Mouse (Mus musculus): ENCODE measurements at regions not wholly inside any gene's neighbourhood (a gene's known extent, or its start where the extent isn't known, plus 50 kb on each side); places are given as distances from the start of the nearest gene placed in this dataset.

GRCm38 (mm10) chr7:133432343-133432742, 169.6 kb downstream of the Tex36 start:
- H3K27me3 ChIP-seq (replicated peaks; ENCODE audit: control insufficient read depth, insufficient read depth, low read length) = no peaks in the 10 kb centered on the region
- no peak overlapping the region for H3K9ac ChIP-seq (replicated peaks; ENCODE audit: low read depth, low read length)
- no peaks in the 10 kb centered on the region for H3K9me3 ChIP-seq (ENCODE audit: control insufficient read depth, low read length)
- no peak overlapping the region for H3K27ac ChIP-seq (ENCODE audit: low read length)
- H3K4me3 ChIP-seq (replicated peaks; ENCODE audit: low read length) = no peak overlapping the region
- WGBS = 81% methylated on average over 1 of the region's 1 CpGs
- no peaks in the 10 kb centered on the region for H3K36me3 ChIP-seq (ENCODE audit: control insufficient read depth, insufficient read depth)
- no peaks in the 10 kb centered on the region for H3K4me1 ChIP-seq (replicated peaks; ENCODE audit: control insufficient read depth, insufficient read depth, low read length)
- ATAC-seq = no peak
- H3K4me2 ChIP-seq (ENCODE audit: low read length) = no peak overlapping the region

DNA sequence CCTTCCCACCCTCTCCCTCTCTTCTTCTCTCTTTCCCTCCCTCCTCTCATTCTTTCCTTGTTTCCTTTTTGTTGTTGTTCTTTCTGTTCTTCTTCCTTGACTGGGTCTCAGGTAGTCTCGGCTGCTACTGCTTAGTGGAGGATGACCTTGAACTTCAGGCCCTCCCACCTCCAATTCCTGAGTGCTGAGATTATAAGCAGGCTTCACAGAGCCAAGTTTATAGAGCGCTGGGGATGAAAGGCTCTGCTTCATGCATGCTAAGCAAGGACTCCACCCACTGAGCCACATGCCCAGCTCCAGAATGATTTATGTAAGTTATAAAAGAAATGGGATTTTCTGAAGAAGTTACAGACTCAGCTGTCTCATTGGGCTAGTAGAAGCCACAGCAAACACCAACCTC, 199.9 kb downstream of the Tex36 start:
- H3K27me3 ChIP-seq (replicated peaks; ENCODE audit: control insufficient read depth, insufficient read depth, low read length) = no peaks in the 10 kb centered on the region
- ATAC-seq = no peak
- H3K4me2 ChIP-seq (ENCODE audit: low read length) = no peak overlapping the region
- H3K4me3 ChIP-seq (replicated peaks; ENCODE audit: low read length) = no peak overlapping the region
- H3K9me3 ChIP-seq (ENCODE audit: control insufficient read depth, low read length) = no peaks in the 10 kb centered on the region
- 65% methylated on average over 2 of the region's 2 CpGs for WGBS
- H3K36me3 ChIP-seq (ENCODE audit: control insufficient read depth, insufficient read depth) = no peaks in the 10 kb centered on the region
- H3K27ac ChIP-seq (ENCODE audit: low read length) = no peak overlapping the region
- H3K9ac ChIP-seq (replicated peaks; ENCODE audit: low read depth, low read length) = no peak overlapping the region
- no peaks in the 10 kb centered on the region for H3K4me1 ChIP-seq (replicated peaks; ENCODE audit: control insufficient read depth, insufficient read depth, low read length)

DNA sequence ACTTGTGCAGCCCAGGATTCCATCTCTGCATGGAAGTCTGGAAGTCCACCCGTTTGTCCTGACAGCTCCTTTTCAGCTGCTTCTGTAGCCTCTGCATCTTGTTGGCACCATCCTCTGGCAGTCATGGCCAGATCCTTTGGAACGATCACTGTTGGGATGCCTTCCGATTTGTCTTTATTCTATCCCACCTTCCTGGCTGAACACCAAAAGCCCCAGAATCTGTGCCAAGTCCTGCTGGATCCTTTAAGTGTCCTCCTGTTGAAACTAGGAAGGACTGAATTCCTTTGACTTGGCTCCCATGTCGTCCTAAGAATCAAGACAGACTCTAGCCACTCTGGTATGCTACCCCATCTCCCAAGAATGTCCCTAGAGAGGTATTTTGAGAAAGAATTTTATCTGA, 201.3 kb downstream of the Tex36 start:
- H3K27me3 ChIP-seq (replicated peaks; ENCODE audit: control insufficient read depth, insufficient read depth, low read length) = no peaks in the 10 kb centered on the region
- H3K9me3 ChIP-seq (ENCODE audit: control insufficient read depth, low read length) = no peaks in the 10 kb centered on the region
- H3K27ac ChIP-seq (ENCODE audit: low read length) = no peak overlapping the region
- no peaks in the 10 kb centered on the region for H3K36me3 ChIP-seq (ENCODE audit: control insufficient read depth, insufficient read depth)
- no peak overlapping the region for H3K9ac ChIP-seq (replicated peaks; ENCODE audit: low read depth, low read length)
- WGBS = 50% methylated on average over 4 of the region's 4 CpGs
- H3K4me3 ChIP-seq (replicated peaks; ENCODE audit: low read length) = no peak overlapping the region
- H3K4me1 ChIP-seq (replicated peaks; ENCODE audit: control insufficient read depth, insufficient read depth, low read length) = no peaks in the 10 kb centered on the region
- ATAC-seq = no peak
- H3K4me2 ChIP-seq (ENCODE audit: low read length) = no peak overlapping the region

DNA sequence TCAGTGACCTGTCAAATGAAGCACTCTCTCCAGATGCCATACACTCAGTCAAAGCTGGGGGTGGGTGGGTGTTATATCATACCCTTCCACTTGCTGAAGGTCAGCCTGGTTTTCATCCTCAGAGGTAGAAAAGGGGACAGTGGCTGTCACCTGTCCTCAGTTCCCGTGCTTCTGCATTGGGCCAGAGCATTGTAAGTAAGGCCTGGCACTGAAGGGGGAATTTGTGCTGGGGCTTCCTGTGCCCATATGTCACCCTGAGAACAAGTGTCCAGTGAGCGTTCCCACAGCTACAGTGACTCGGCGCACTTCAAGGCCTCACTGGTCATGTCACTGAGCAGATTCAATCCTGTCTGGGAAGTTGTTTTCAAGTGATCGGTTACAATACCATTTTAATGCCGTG, 213.2 kb downstream of the Tex36 start:
- H3K9me3 ChIP-seq (ENCODE audit: control insufficient read depth, low read length) = no peaks in the 10 kb centered on the region
- H3K9ac ChIP-seq (replicated peaks; ENCODE audit: low read depth, low read length) = no peak overlapping the region
- H3K36me3 ChIP-seq (ENCODE audit: control insufficient read depth, insufficient read depth) = no peaks in the 10 kb centered on the region
- WGBS = 93% methylated on average over 6 of the region's 6 CpGs
- no peak overlapping the region for H3K4me2 ChIP-seq (ENCODE audit: low read length)
- no peak overlapping the region for H3K4me3 ChIP-seq (replicated peaks; ENCODE audit: low read length)
- H3K4me1 ChIP-seq (replicated peaks; ENCODE audit: control insufficient read depth, insufficient read depth, low read length) = no peaks in the 10 kb centered on the region; the same call in 1 of the 2 replicates
- H3K27me3 ChIP-seq (replicated peaks; ENCODE audit: control insufficient read depth, insufficient read depth, low read length) = no peaks in the 10 kb centered on the region
- no peak overlapping the region for H3K27ac ChIP-seq (ENCODE audit: low read length)
- ATAC-seq = no peak

- no peak overlapping the region for H3K4me2 ChIP-seq (ENCODE audit: low read length)
- 61% methylated on average over 7 of the region's 7 CpGs for WGBS
- H3K36me3 ChIP-seq (ENCODE audit: control insufficient read depth, insufficient read depth) = no peaks in the 10 kb centered on the region
- ATAC-seq = no peak
- H3K27me3 ChIP-seq (replicated peaks; ENCODE audit: control insufficient read depth, insufficient read depth, low read length) = no peaks in the 10 kb centered on the region
- no peak overlapping the region for H3K27ac ChIP-seq (ENCODE audit: low read length)
- no peak overlapping the region for H3K9ac ChIP-seq (replicated peaks; ENCODE audit: low read depth, low read length)
- H3K9me3 ChIP-seq (ENCODE audit: control insufficient read depth, low read length) = no peaks in the 10 kb centered on the region
- H3K4me3 ChIP-seq (replicated peaks; ENCODE audit: low read length) = no peak overlapping the region
- H3K4me1 ChIP-seq (replicated peaks; ENCODE audit: control insufficient read depth, insufficient read depth, low read length) = no peaks in the 10 kb centered on the region; the same call in 1 of the 2 replicates
These were observed 219.8 kb downstream of the Tex36 start for GRCm38 (mm10) chr7:133382032-133382712.

- H3K9me3 ChIP-seq (ENCODE audit: control insufficient read depth, low read length) = no peaks in the 10 kb centered on the region
- H3K4me3 ChIP-seq (replicated peaks; ENCODE audit: low read length) = no peak overlapping the region
- H3K9ac ChIP-seq (replicated peaks; ENCODE audit: low read depth, low read length) = no peak overlapping the region
- no peaks in the 10 kb centered on the region for H3K36me3 ChIP-seq (ENCODE audit: control insufficient read depth, insufficient read depth)
- WGBS = 92% methylated on average over 1 of the region's 1 CpGs
- H3K27ac ChIP-seq (ENCODE audit: low read length) = no peak overlapping the region
- H3K4me1 ChIP-seq (replicated peaks; ENCODE audit: control insufficient read depth, insufficient read depth, low read length) = no peaks in the 10 kb centered on the region
- ATAC-seq = no peak
- H3K27me3 ChIP-seq (replicated peaks; ENCODE audit: control insufficient read depth, insufficient read depth, low read length) = no peaks in the 10 kb centered on the region
- H3K4me2 ChIP-seq (ENCODE audit: low read length) = no peak overlapping the region
These were observed 222.6 kb downstream of the Tex36 start for GRCm38 (mm10) chr7:133379373-133379772.

GRCm38 (mm10) chr7:133378338-133378737, 223.6 kb downstream of the Tex36 start:
- WGBS = 86% methylated on average over 5 of the region's 5 CpGs
- H3K27ac ChIP-seq (ENCODE audit: low read length) = no peak overlapping the region
- no peaks in the 10 kb centered on the region for H3K27me3 ChIP-seq (replicated peaks; ENCODE audit: control insufficient read depth, insufficient read depth, low read length)
- no peaks in the 10 kb centered on the region for H3K9me3 ChIP-seq (ENCODE audit: control insufficient read depth, low read length)
- no peak overlapping the region for H3K4me2 ChIP-seq (ENCODE audit: low read length)
- ATAC-seq = no peak
- no peaks in the 10 kb centered on the region for H3K4me1 ChIP-seq (replicated peaks; ENCODE audit: control insufficient read depth, insufficient read depth, low read length)
- H3K9ac ChIP-seq (replicated peaks; ENCODE audit: low read depth, low read length) = no peak overlapping the region
- no peaks in the 10 kb centered on the region for H3K36me3 ChIP-seq (ENCODE audit: control insufficient read depth, insufficient read depth)
- H3K4me3 ChIP-seq (replicated peaks; ENCODE audit: low read length) = no peak overlapping the region

- no peak for ATAC-seq
- WGBS = 57% methylated on average over 8 of the region's 8 CpGs
- Histone ChIP-seq H3K4me2 (ENCODE audit: low read length) (no peak overlapping the region), H3K9me3 (ENCODE audit: control insufficient read depth, low read length) (no peaks in the 10 kb centered on the region), H3K4me1 (replicated peaks; ENCODE audit: control insufficient read depth, insufficient read depth, low read length) (no peaks in the 10 kb centered on the region), H3K4me3 (replicated peaks; ENCODE audit: low read length) (no peak overlapping the region), H3K27me3 (replicated peaks; ENCODE audit: control insufficient read depth, insufficient read depth, low read length) (no peaks in the 10 kb centered on the region), H3K27ac (ENCODE audit: low read length) (no peak overlapping the region), H3K36me3 (ENCODE audit: control insufficient read depth, insufficient read depth) (no peaks in the 10 kb centered on the region), H3K9ac (replicated peaks; ENCODE audit: low read depth, low read length) (no peak overlapping the region)
These were observed 225.0 kb downstream of the Tex36 start for GRCm38 (mm10) chr7:133376833-133377484.

DNA sequence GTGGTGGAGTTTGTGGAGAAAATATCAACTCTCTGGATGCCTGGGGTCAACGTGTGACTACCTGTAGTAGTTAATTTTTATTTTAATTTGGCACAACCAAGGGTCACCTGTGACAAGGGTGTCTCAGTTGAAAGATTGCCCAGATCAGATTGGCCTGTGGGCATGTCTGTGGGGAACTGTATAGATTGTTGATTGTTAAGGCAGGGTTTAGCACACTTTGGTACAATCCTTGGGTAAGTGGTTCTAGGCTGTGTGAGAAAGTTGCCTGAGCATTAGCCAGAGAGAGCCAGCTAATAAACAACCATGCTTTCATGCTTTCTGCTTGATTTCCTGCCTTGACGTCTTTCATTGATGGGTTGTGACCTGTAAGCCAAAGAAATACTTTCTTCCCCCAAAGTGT, 229.3 kb downstream of the Tex36 start:
- no peak overlapping the region for H3K27ac ChIP-seq (ENCODE audit: low read length)
- no peaks in the 10 kb centered on the region for H3K4me1 ChIP-seq (replicated peaks; ENCODE audit: control insufficient read depth, insufficient read depth, low read length)
- no peak overlapping the region for H3K4me2 ChIP-seq (ENCODE audit: low read length)
- H3K9me3 ChIP-seq (ENCODE audit: control insufficient read depth, low read length) = no peaks in the 10 kb centered on the region
- no peak overlapping the region for H3K4me3 ChIP-seq (replicated peaks; ENCODE audit: low read length)
- no peaks in the 10 kb centered on the region for H3K36me3 ChIP-seq (ENCODE audit: control insufficient read depth, insufficient read depth)
- 55% methylated on average over 2 of the region's 2 CpGs for WGBS
- ATAC-seq = no peak
- H3K9ac ChIP-seq (replicated peaks; ENCODE audit: low read depth, low read length) = no peak overlapping the region
- no peaks in the 10 kb centered on the region for H3K27me3 ChIP-seq (replicated peaks; ENCODE audit: control insufficient read depth, insufficient read depth, low read length)

All from forebrain, embryonic 16.5 days (tissue).